Comparison of ENCODE assay signal across 8 mouse cellular contexts in the genomic region with DNA sequence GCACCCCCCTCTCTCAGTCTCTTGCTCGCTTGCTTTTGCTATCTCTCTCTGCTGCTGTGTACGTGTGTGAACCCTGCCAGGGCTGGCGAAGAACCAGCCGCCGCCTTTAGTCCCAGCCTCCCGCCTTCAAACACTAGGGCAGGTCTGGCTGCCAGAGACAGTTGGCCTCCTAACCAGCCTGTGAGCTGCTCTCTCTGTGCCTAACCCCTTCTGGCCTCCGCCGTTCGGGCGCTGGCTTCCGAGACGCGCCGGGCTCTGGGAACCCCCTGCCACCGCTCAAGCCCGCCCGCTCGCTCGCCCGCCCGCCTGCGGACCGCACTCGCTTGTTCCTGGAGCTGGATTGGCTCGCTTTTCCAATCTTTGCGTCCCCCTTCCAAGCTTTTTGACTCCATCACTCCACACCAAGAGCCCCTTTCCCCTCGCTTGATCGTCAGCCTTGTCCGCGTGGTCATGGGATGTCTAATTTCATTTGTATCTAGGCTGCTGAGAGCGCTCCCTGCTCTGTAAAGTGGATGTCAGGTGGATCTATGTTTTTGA. TPM values are rescaled to one million over a fixed set of nuclear protein-coding genes. Genes with fewer than 3 reads are reported as not detected.
DNase-seq lines count a peak whose midpoint lies in the region; ATAC-seq and TF ChIP-seq lines count a peak whose summit lies in the region.
"Had no signal": no experiment of that assay in that cellular context is flagged by ENCODE, and none has a peak within 500 bp of the region (broad histone marks: within the 10 kb centered on the region; RNA-seq: fewer than 3 reads in every experiment).

No protein-coding gene starts in this region.

- peaks cover 73% of the 10 kb centered on the region for H3K27me3 ChIP-seq in hindbrain, embryonic 13.5 days
- peaks cover 77% of the 10 kb centered on the region for H3K27me3 ChIP-seq in neural tube, embryonic 12.5 days (replicated peaks)
- H3K27me3 ChIP-seq in liver, postnatal 0 days (ENCODE audit: insufficient read depth, low read length), result peaks cover 73% of the 10 kb centered on the region

- ATAC-seq in hindbrain, embryonic 13.5 days (ENCODE audit: low FRiP score), result peak; percentile 68
- ATAC-seq in neural tube, embryonic 12.5 days (ENCODE audit: low FRiP score, low read depth), result peak; percentile 35
- no peak for ATAC-seq in liver, postnatal 0 days

- peaks cover 46% of the 10 kb centered on the region for H3K4me1 ChIP-seq in hindbrain, embryonic 13.5 days (replicated peaks)
- peaks cover 30% of the 10 kb centered on the region for H3K4me1 ChIP-seq in neural tube, embryonic 12.5 days
- peaks cover 6% of the 10 kb centered on the region; the same call in 1 of the 2 replicates for H3K4me1 ChIP-seq in liver, postnatal 0 days (ENCODE audit: insufficient read depth)
- H3K4me1 ChIP-seq: liver, embryonic 13.5 days had no signal

- H3K36me3 ChIP-seq in hindbrain, embryonic 13.5 days, result no peaks in the 10 kb centered on the region
- no peaks in the 10 kb centered on the region for H3K36me3 ChIP-seq in neural tube, embryonic 12.5 days
- no peaks in the 10 kb centered on the region for H3K36me3 ChIP-seq in liver, postnatal 0 days (replicated peaks; ENCODE audit: insufficient read depth, low read length)
- H3K36me3 ChIP-seq: liver, embryonic 13.5 days had no signal

- DNase-seq in right cerebral cortex, postnatal 10 days (ENCODE audit: low spot score in 2 of 2), result peak; percentile 48 to 55
- DNase-seq in right cerebral cortex, adult 18-20 months, result no peak
- peak; percentile 45 for DNase-seq in embryo, embryonic 11 days
- DNase-seq in spleen, adult 12 weeks (ENCODE audit: low spot score), result no peak
- no peak for DNase-seq in liver, postnatal 0 days
- DNase-seq: liver, embryonic 13.5 days had no signal

- no peak for TF ChIP-seq EP300 in liver, postnatal 0 days (IDR thresholded peaks at IDR 0.05; ENCODE audit: low read depth)

- H3K27ac ChIP-seq in hindbrain, embryonic 13.5 days, result peak overlapping the region; percentile 95
- peak overlapping the region; percentile 46 for H3K27ac ChIP-seq in neural tube, embryonic 12.5 days
- no peak overlapping the region for H3K27ac ChIP-seq in liver, postnatal 0 days (ENCODE audit: low read depth)
- H3K27ac ChIP-seq: liver, embryonic 13.5 days had no signal

- peak overlapping the region; percentile 84 for H3K4me2 ChIP-seq in hindbrain, embryonic 13.5 days
- H3K4me2 ChIP-seq in neural tube, embryonic 12.5 days (replicated peaks), result peak overlapping the region; percentile 78
- no peak overlapping the region for H3K4me2 ChIP-seq in liver, postnatal 0 days (ENCODE audit: low read depth, low read length)

- TF ChIP-seq CTCF in liver, postnatal 0 days (IDR thresholded peaks at IDR 0.05; ENCODE audit: low read depth), result no peak

- under 1% methylated on average over 31 of the region's 31 CpGs for WGBS in hindbrain, embryonic 13.5 days
- under 1% methylated on average over 31 of the region's 31 CpGs for WGBS in neural tube, embryonic 12.5 days
- 2% methylated on average over 31 of the region's 31 CpGs for WGBS in liver, postnatal 0 days (ENCODE audit: insufficient replicate concordance)

- no peaks in the 10 kb centered on the region for H3K9me3 ChIP-seq in hindbrain, embryonic 13.5 days
- no peaks in the 10 kb centered on the region for H3K9me3 ChIP-seq in neural tube, embryonic 12.5 days
- H3K9me3 ChIP-seq in liver, postnatal 0 days (ENCODE audit: low read length), result no peaks in the 10 kb centered on the region
- H3K9me3 ChIP-seq: liver, embryonic 13.5 days had no signal

- peak overlapping the region; percentile 64 for H3K4me3 ChIP-seq in hindbrain, embryonic 13.5 days
- peak overlapping the region; percentile 49 for H3K4me3 ChIP-seq in neural tube, embryonic 12.5 days
- no peak overlapping the region for H3K4me3 ChIP-seq in liver, postnatal 0 days (ENCODE audit: low read depth, low read length)
- H3K4me3 ChIP-seq: liver, embryonic 13.5 days had no signal

- peak overlapping the region; percentile 85 for H3K9ac ChIP-seq in hindbrain, embryonic 13.5 days
- H3K9ac ChIP-seq in neural tube, embryonic 12.5 days, result peak overlapping the region; percentile 67
- no peak overlapping the region for H3K9ac ChIP-seq in liver, postnatal 0 days (replicated peaks)
- H3K9ac ChIP-seq: liver, embryonic 13.5 days had no signal

RNA-seq across cellular contexts. Expression of a gene that starts 1.5 kb away (rescaled TPM):
- 73.9 and 83.4 TPM in 2 replicates for polyA plus RNA-seq in hindbrain, embryonic 13.5 days (2015; fragmentation: Nextera tagmentation; extraction: Ambion mirVana)
- polyA plus RNA-seq in neural tube, embryonic 12.5 days (2016; fragmentation: Nextera tagmentation; extraction: Ambion mirVana), result 29.0 and 31.7 TPM in 2 replicates
- polyA plus RNA-seq in liver, postnatal 0 days (2015; fragmentation: Nextera tagmentation; extraction: Ambion mirVana), result not detected in 2 replicates

Comparison
In these comparisons a context has a peak if more than half of its experiments do, and no peak if none do; other contexts are left out.
1. DNase-seq: peak in right cerebral cortex, postnatal 10 days (2 of 2) and embryo, embryonic 11 days (single experiment); none in right cerebral cortex, adult 18-20 months (single experiment), spleen, adult 12 weeks (single experiment) and liver, postnatal 0 days (single experiment).
2. RNA of a gene that starts 1.5 kb away (polyA plus RNA-seq): 73.9 to 83.4 TPM in hindbrain, embryonic 13.5 days and 29.0 to 31.7 TPM in neural tube, embryonic 12.5 days; not detected in liver, postnatal 0 days; every median in the first group is over 10 times any median in the second.